Mouse (Mus musculus) heart, embryonic 13.5 days (tissue): Measurements from ENCODE around the gene Nfib. TPM values are rescaled to one million over a fixed set of nuclear protein-coding genes. Genes with fewer than 3 reads are reported as not detected.

Experiments
- ATAC-seq: fragments of 200-750 bp; cut with Nextera tagmentation; 2 replicates; pipeline ENCODE4 v1.8.0; 2017; ENCODE audit warnings: moderate TSS enrichment; ENCODE audit not compliant: insufficient number of reproducible peaks, low FRiP score, low TSS enrichment; ENCODE audit errors: extremely low read depth
- H3K27ac ChIP-seq: fragments of 300-500 bp; sonication (generic); replicated peaks from 2 replicates; pipeline ENCODE4 v1.5.1; 2015; ENCODE audit warnings: moderate library complexity, mild to moderate bottlenecking, inconsistent platforms
- H3K27me3 ChIP-seq: fragments of 300-500 bp; sonication (generic); replicated peaks from 2 replicates; pipeline ENCODE4 v1.6.1; 2015; ENCODE audit warnings: mild to moderate bottlenecking, inconsistent platforms
- H3K36me3 ChIP-seq: fragments of 300-500 bp; sonication (generic); 2 replicates; pipeline ENCODE4 v1.6.1; 2015; ENCODE audit warnings: mild to moderate bottlenecking, inconsistent platforms
- H3K4me1 ChIP-seq: fragments of 300-500 bp; sonication (generic); 2 replicates; pipeline ENCODE4 v1.6.1; 2015; ENCODE audit warnings: inconsistent platforms
- H3K4me2 ChIP-seq: fragments of 300-500 bp; sonication (generic); 2 replicates; pipeline ENCODE4 v1.6.1; 2015; ENCODE audit warnings: inconsistent platforms, mild to moderate bottlenecking, moderate library complexity
- H3K4me3 ChIP-seq: fragments of 300-500 bp; sonication (generic); 2 replicates; pipeline ENCODE4 v1.5.1; 2015; ENCODE audit warnings: moderate library complexity, mild to moderate bottlenecking, inconsistent platforms
- H3K9ac ChIP-seq: fragments of 300-500 bp; sonication (generic); 2 replicates; pipeline ENCODE4 v1.6.1; 2015; ENCODE audit warnings: inconsistent platforms, mild to moderate bottlenecking, moderate library complexity
- H3K9me3 ChIP-seq: fragments of 300-500 bp; sonication (generic); 2 replicates; pipeline ENCODE4 v1.6.1; 2016; ENCODE audit warnings: inconsistent platforms
- WGBS: fragments of 180-500 bp; shearing (Covaris S2); methylation state at CpG from one replicate; pipeline ENCODE4 v1.1.7; 2015; ENCODE audit warnings: mixed read lengths; 5-methylcytosine and 5-hydroxymethylcytosine counted together
- polyA plus RNA-seq: library from polyadenylated mRNA; unstranded; fragments of >200 nt; fragmentation: Nextera tagmentation; extraction: Ambion mirVana; gene quantifications from 2 replicates; pipeline ENCODE4 v1.2.1, GENCODE M21; 2015

Nfib gene
- polyA plus RNA-seq, 1 experiment from 2014 or later: 53.0 TPM

- 18% methylated on average over 2 of the region's 2 CpGs for WGBS
- no peak for ATAC-seq
- Histone ChIP-seq H3K27me3 (no peaks in the 10 kb centered on the region), H3K27ac (peak overlapping the region; percentile 100), H3K4me2 (peak overlapping the region; percentile 95), H3K4me1 (peaks cover 42% of the 10 kb centered on the region), H3K4me3 (peak overlapping the region; percentile 100), H3K9me3 (no peaks in the 10 kb centered on the region), H3K36me3 (peaks cover 13% of the 10 kb centered on the region), H3K9ac (peak overlapping the region; percentile 100)
Observed at GRCm38 (mm10) chr4:82502611-82503010, 202.9 kb downstream of the Nfib start.

GRCm38 (mm10) chr4:82502012-82502411, 203.5 kb downstream of the Nfib start:
- ATAC-seq: no peak
- 30% methylated on average over 5 of the region's 5 CpGs for WGBS
- peak overlapping the region; percentile 52 for H3K27ac ChIP-seq
- no peaks in the 10 kb centered on the region for H3K9me3 ChIP-seq
- peak overlapping the region; percentile 100 for H3K4me3 ChIP-seq
- peaks cover 19% of the 10 kb centered on the region for H3K36me3 ChIP-seq
- peak overlapping the region; percentile 95 for H3K4me2 ChIP-seq
- peaks cover 46% of the 10 kb centered on the region for H3K4me1 ChIP-seq
- H3K9ac ChIP-seq: peak overlapping the region; percentile 100
- no peaks in the 10 kb centered on the region for H3K27me3 ChIP-seq

GRCm38 (mm10) chr4:82500578-82501098, 204.9 kb downstream of the Nfib start:
- 46% methylated on average over 5 of the region's 5 CpGs for WGBS
- peak overlapping the region; percentile 95 for H3K4me2 ChIP-seq
- peak overlapping the region; percentile 84 for H3K27ac ChIP-seq
- no peaks in the 10 kb centered on the region for H3K27me3 ChIP-seq
- H3K4me1 ChIP-seq: peaks cover 58% of the 10 kb centered on the region
- ATAC-seq: no peak
- H3K36me3 ChIP-seq: peaks cover 32% of the 10 kb centered on the region
- peak overlapping the region; percentile 100 for H3K4me3 ChIP-seq
- no peaks in the 10 kb centered on the region for H3K9me3 ChIP-seq
- peak overlapping the region; percentile 100 for H3K9ac ChIP-seq

- H3K4me1 ChIP-seq: peaks cover 63% of the 10 kb centered on the region
- H3K27ac ChIP-seq: peak overlapping the region; percentile 84
- 40% methylated on average over 9 of the region's 9 CpGs for WGBS
- no peak for ATAC-seq
- H3K4me3 ChIP-seq: peak overlapping the region; percentile 100
- no peaks in the 10 kb centered on the region for H3K9me3 ChIP-seq
- H3K9ac ChIP-seq: peak overlapping the region; percentile 100
- peaks cover 39% of the 10 kb centered on the region for H3K36me3 ChIP-seq
- H3K27me3 ChIP-seq: no peaks in the 10 kb centered on the region
- H3K4me2 ChIP-seq: peak overlapping the region; percentile 95
Observed at GRCm38 (mm10) chr4:82499725-82500577, 205.6 kb downstream of the Nfib start.

- peak overlapping the region; percentile 84 for H3K27ac ChIP-seq
- 42% methylated on average over 5 of the region's 5 CpGs for WGBS
Observed at GRCm38 (mm10) chr4:82499238-82499637, 206.3 kb downstream of the Nfib start.

GRCm38 (mm10) chr4:82497671-82498631, 207.6 kb downstream of the Nfib start:
- H3K36me3 ChIP-seq: peaks cover 50% of the 10 kb centered on the region
- H3K4me1 ChIP-seq: peaks cover 83% of the 10 kb centered on the region
- peak overlapping the region; percentile 56 for H3K9ac ChIP-seq
- H3K9me3 ChIP-seq: no peaks in the 10 kb centered on the region
- H3K4me2 ChIP-seq: peak overlapping the region; percentile 95
- no peak for ATAC-seq
- no peaks in the 10 kb centered on the region for H3K27me3 ChIP-seq
- H3K27ac ChIP-seq: peak overlapping the region; percentile 63
- 63% methylated on average over 26 of the region's 26 CpGs for WGBS
- 0 out of 2 replicates have a peak overlapping the region, but pooled peaks have one; percentile 9 for H3K4me3 ChIP-seq

More at GRCm38 (mm10) chr4:82499238-82499637, 206.3 kb downstream of the Nfib start:
- Histone ChIP-seq H3K9ac (peak overlapping the region; percentile 100), H3K36me3 (peaks cover 45% of the 10 kb centered on the region), H3K4me1 (peaks cover 70% of the 10 kb centered on the region), H3K27me3 (no peaks in the 10 kb centered on the region), H3K9me3 (no peaks in the 10 kb centered on the region), H3K4me2 (peak overlapping the region; percentile 95), H3K4me3 (peak overlapping the region; percentile 100)
- no peak for ATAC-seq

GRCm38 (mm10) chr4:82497141-82497566, 208.4 kb downstream of the Nfib start:
- no peak for ATAC-seq
- H3K27ac ChIP-seq: 0 out of 2 replicates have a peak overlapping the region, but pooled peaks have one; percentile 8
- peak overlapping the region; percentile 41 for H3K4me2 ChIP-seq
- H3K4me3 ChIP-seq: peak overlapping the region; percentile 2; the same call in 1 of the 2 replicates
- peaks cover 91% of the 10 kb centered on the region for H3K4me1 ChIP-seq
- no peaks in the 10 kb centered on the region for H3K27me3 ChIP-seq
- H3K9me3 ChIP-seq: no peaks in the 10 kb centered on the region
- peak overlapping the region; percentile 50 for H3K9ac ChIP-seq
- peaks cover 58% of the 10 kb centered on the region for H3K36me3 ChIP-seq
- 75% methylated on average over 8 of the region's 8 CpGs for WGBS

- Histone ChIP-seq H3K9ac (no peak overlapping the region), H3K4me1 (peaks cover 96% of the 10 kb centered on the region), H3K27ac (no peak overlapping the region), H3K4me2 (0 out of 2 replicates have a peak overlapping the region, but pooled peaks have one; percentile 12), H3K4me3 (no peak overlapping the region), H3K27me3 (no peaks in the 10 kb centered on the region), H3K9me3 (no peaks in the 10 kb centered on the region), H3K36me3 (peaks cover 65% of the 10 kb centered on the region)
- 61% methylated on average over 5 of the region's 5 CpGs for WGBS
- ATAC-seq: no peak
Observed at GRCm38 (mm10) chr4:82496383-82496782, 209.2 kb downstream of the Nfib start.

- H3K9me3 ChIP-seq: no peaks in the 10 kb centered on the region
- no peak overlapping the region for H3K4me3 ChIP-seq
- no peak overlapping the region for H3K4me2 ChIP-seq
- peaks cover 95% of the 10 kb centered on the region for H3K4me1 ChIP-seq
- 76% methylated on average over 6 of the region's 6 CpGs for WGBS
- no peak overlapping the region for H3K9ac ChIP-seq
- no peak for ATAC-seq
- no peak overlapping the region for H3K27ac ChIP-seq
- H3K27me3 ChIP-seq: no peaks in the 10 kb centered on the region
- peaks cover 69% of the 10 kb centered on the region for H3K36me3 ChIP-seq
Observed at GRCm38 (mm10) chr4:82495605-82496004, 209.9 kb downstream of the Nfib start.

- no peaks in the 10 kb centered on the region for H3K9me3 ChIP-seq
- H3K36me3 ChIP-seq: peaks cover 69% of the 10 kb centered on the region
- no peak overlapping the region for H3K9ac ChIP-seq
- H3K4me1 ChIP-seq: peaks cover 94% of the 10 kb centered on the region
- ATAC-seq: no peak
- H3K4me2 ChIP-seq: no peak overlapping the region
- H3K4me3 ChIP-seq: no peak overlapping the region
- H3K27me3 ChIP-seq: no peaks in the 10 kb centered on the region
- WGBS: 90% methylated on average over 10 of the region's 10 CpGs
- no peak overlapping the region for H3K27ac ChIP-seq
Observed at GRCm38 (mm10) chr4:82494829-82495228, 210.7 kb downstream of the Nfib start.
